Mouse (Mus musculus) heart, postnatal 10 days (tissue): ENCODE measurements around the gene Foxp1. TPM values are rescaled to one million over a fixed set of nuclear protein-coding genes. Genes with fewer than 3 reads are reported as not detected.
A peak's percentile ranks its signal among the peaks of the same experiment; 100 is the strongest.

ENCODE experiments used
- DNase-seq, 2 experiments: peaks; one replicate each; pipeline ENCODE4 v3.0.0; 2021
- intact Hi-C: fragments of 180-260 bp; cut with DNase I; formaldehyde crosslinking; loops from one replicate; pipeline ENCODE4 v1.15.1; 2025
- total RNA-seq, 2 experiments: library from RNA; stranded (reverse); gene quantifications; 2 replicates each; pipeline ENCODE4 v1.2.3; 2021

The Foxp1 gene
- total RNA-seq, 2 experiments from 2014 or later = 52.4 to 60.6 TPM

GRCm38 (mm10) chr6:98955706-98956105 lies 566.8 kb downstream of the Foxp1 start:
- intact Hi-C loops = loop anchor here (5.0 kb wide), 1 partner anchor 567 kb away; the partner anchor contains the start of gene Foxp1
- no peak for DNase-seq

GRCm38 (mm10) chr6:98954439-98954838 lies 568.1 kb downstream of the Foxp1 start:
- no peak for DNase-seq
- intact Hi-C loops = no loop called here

- intact Hi-C loops = no loop called here
- DNase-seq = peak; percentile 34 to 43
Measured at GRCm38 (mm10) chr6:98949703-98950191, 572.8 kb downstream of the Foxp1 start.

- intact Hi-C loops = no loop called here
- peak; percentile 32 to 34 for DNase-seq
Measured at GRCm38 (mm10) chr6:98949286-98949685, 573.2 kb downstream of the Foxp1 start.

- intact Hi-C loops = no loop called here
- DNase-seq = no peak
Measured at GRCm38 (mm10) chr6:98948153-98949141, 574.1 kb downstream of the Foxp1 start.

GRCm38 (mm10) chr6:98947486-98948152 lies 574.9 kb downstream of the Foxp1 start:
- intact Hi-C loops = no loop called here
- no peak for DNase-seq

- intact Hi-C loops = no loop called here
- DNase-seq = no peak
Measured at GRCm38 (mm10) chr6:98946731-98947130, 575.8 kb downstream of the Foxp1 start.

- intact Hi-C loops = no loop called here
- no peak for DNase-seq
Measured at GRCm38 (mm10) chr6:98945496-98946412, 576.8 kb downstream of the Foxp1 start.

GRCm38 (mm10) chr6:98938348-98938747 lies 584.2 kb downstream of the Foxp1 start:
- no peak for DNase-seq
- intact Hi-C loops = no loop called here

GRCm38 (mm10) chr6:98937513-98937912 lies 585.0 kb downstream of the Foxp1 start:
- no peak for DNase-seq
- intact Hi-C loops = no loop called here

- intact Hi-C loops = no loop called here
- no peak for DNase-seq
Measured at GRCm38 (mm10) chr6:98936377-98936776, 586.1 kb downstream of the Foxp1 start.

GRCm38 (mm10) chr6:98935169-98935568 lies 587.4 kb downstream of the Foxp1 start:
- no peak for DNase-seq
- intact Hi-C loops = no loop called here

GRCm38 (mm10) chr6:98934381-98934780 lies 588.1 kb downstream of the Foxp1 start:
- intact Hi-C loops = no loop called here

GRCm38 (mm10) chr6:98933135-98933724 lies 589.3 kb downstream of the Foxp1 start:
- no peak for DNase-seq
- intact Hi-C loops = no loop called here

More at GRCm38 (mm10) chr6:98934381-98934780, 588.1 kb downstream of the Foxp1 start:
- no peak for DNase-seq

- intact Hi-C loops = no loop called here
Measured at GRCm38 (mm10) chr6:98931881-98932540, 590.5 kb downstream of the Foxp1 start.

GRCm38 (mm10) chr6:98930652-98931300 lies 591.7 kb downstream of the Foxp1 start:
- DNase-seq = no peak
- intact Hi-C loops = no loop called here

More at GRCm38 (mm10) chr6:98931881-98932540, 590.5 kb downstream of the Foxp1 start:
- DNase-seq = no peak

GRCm38 (mm10) chr6:98928365-98928764 lies 594.2 kb downstream of the Foxp1 start:
- DNase-seq = no peak
- intact Hi-C loops = no loop called here

- intact Hi-C loops = no loop called here
- DNase-seq = no peak
Measured at GRCm38 (mm10) chr6:98901259-98901658, 621.3 kb downstream of the Foxp1 start.

- intact Hi-C loops = no loop called here
- no peak for DNase-seq
Measured at GRCm38 (mm10) chr6:98878208-98878607, 644.3 kb downstream of the Foxp1 start.
